Mouse (Mus musculus) heart, embryonic 10.5 days (tissue): Measurements from ENCODE around the gene Rrbp1. TPM values are rescaled to one million over a fixed set of nuclear protein-coding genes. Genes with fewer than 3 reads are reported as not detected.

Experiments
- DNase-seq: peaks from one replicate; pipeline ENCODE4 v3.0.0-alpha.2; 2017; ENCODE audit warnings: low spot score
- H3K27ac ChIP-seq: fragments of 300-500 bp; sonication (generic); 2 replicates; pipeline ENCODE4 v1.5.1; 2016; ENCODE audit warnings: mild to moderate bottlenecking
- H3K27me3 ChIP-seq: fragments of 300-500 bp; sonication (generic); 2 replicates; pipeline ENCODE4 v1.6.1; 2016; ENCODE audit warnings: mild to moderate bottlenecking; ENCODE audit not compliant: poor library complexity, insufficient read depth, severe bottlenecking
- H3K36me3 ChIP-seq: fragments of 300-500 bp; sonication (generic); 2 replicates; pipeline ENCODE4 v1.6.1; 2016; ENCODE audit warnings: mild to moderate bottlenecking, moderate library complexity
- H3K4me1 ChIP-seq: fragments of 300-500 bp; sonication (generic); 2 replicates; pipeline ENCODE4 v1.6.1; 2016; ENCODE audit warnings: mild to moderate bottlenecking
- H3K4me3 ChIP-seq: fragments of 300-500 bp; sonication (generic); 2 replicates; pipeline ENCODE4 v1.5.1; 2016; ENCODE audit warnings: mild to moderate bottlenecking, moderate library complexity
- H3K9me3 ChIP-seq: fragments of 300-500 bp; sonication (generic); 2 replicates; pipeline ENCODE4 v1.6.1; 2016; ENCODE audit warnings: mild to moderate bottlenecking, moderate library complexity
- WGBS: fragments of 180-500 bp; shearing (Covaris S2); methylation state at CpG from one replicate; pipeline ENCODE4 v1.1.7; 2016; 5-methylcytosine and 5-hydroxymethylcytosine counted together
- polyA plus RNA-seq: library from polyadenylated mRNA; unstranded; fragments of >200 nt; fragmentation: Nextera tagmentation; extraction: Ambion mirVana; gene quantifications from 2 replicates; pipeline ENCODE4 v1.2.1, GENCODE M21; 2016

The Rrbp1 gene
- polyA plus RNA-seq, 1 experiment from 2014 or later = 86.9 TPM

DNA sequence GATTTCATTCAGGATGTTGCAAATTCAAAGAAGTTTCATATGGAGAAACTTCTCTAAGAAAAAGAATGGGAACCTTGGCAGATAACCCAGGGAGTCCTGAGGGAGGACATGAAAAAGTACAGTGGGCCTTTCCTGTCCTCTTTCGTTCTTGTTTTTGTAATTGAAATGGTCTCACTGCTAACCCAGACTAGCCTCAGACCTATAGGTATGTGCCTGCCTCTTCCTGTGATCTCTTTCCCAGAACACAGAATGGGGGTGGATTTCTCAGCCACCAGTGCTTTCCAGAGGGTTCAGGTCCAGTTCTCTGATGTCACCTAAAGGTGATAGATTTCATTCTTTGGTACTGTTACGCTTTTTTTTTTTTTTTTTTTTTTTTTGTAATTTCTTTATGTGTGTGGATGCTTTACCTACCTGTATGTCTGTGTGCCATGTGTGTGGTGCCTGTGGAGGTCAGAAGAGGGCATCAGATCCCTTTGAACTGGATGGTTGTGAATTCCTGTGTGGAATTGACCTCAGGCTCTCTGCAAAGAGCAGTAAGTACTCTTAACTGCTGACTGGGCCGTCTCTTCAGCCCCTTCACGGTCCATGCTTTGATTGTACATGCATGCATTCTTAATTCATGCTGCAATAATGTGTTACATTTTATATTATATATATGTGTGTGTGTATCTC, 92.1 kb downstream of the Rrbp1 start:
- Histone ChIP-seq H3K27me3 (no peaks in the 10 kb centered on the region), H3K36me3 (no peaks in the 10 kb centered on the region), H3K4me1 (peaks cover 28% of the 10 kb centered on the region), H3K27ac (no peak overlapping the region), H3K9me3 (no peaks in the 10 kb centered on the region), H3K4me3 (peak overlapping the region; percentile 27; the same call in 1 of the 2 replicates)
- 35% methylated on average over 4 of the region's 4 CpGs for WGBS
- no peak for DNase-seq

DNA sequence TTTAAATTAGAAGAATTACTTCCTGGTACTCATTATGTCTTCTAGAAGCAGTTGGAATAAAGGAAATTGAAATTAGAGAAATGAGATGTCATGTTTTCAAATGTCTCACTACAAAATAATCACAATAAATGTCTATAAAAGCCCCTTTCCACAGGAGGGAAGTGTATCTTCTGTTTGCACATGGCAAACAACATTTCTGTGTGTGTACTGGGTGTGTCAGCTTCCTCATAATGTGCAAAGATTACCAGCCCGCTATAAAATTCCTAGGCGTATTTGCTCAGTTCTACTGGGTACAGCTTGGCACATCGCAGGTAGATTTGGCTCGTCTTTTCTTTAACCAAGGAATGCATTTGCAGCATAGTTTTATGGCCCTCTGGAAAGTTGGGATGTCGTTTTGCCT, 93.4 kb downstream of the Rrbp1 start:
- peak overlapping the region; percentile 98; the same call in 1 of the 2 replicates for H3K27ac ChIP-seq
- no peaks in the 10 kb centered on the region for H3K27me3 ChIP-seq
- 48% methylated on average over 5 of the region's 5 CpGs for WGBS
- H3K4me1 ChIP-seq = peaks cover 23% of the 10 kb centered on the region
- no peaks in the 10 kb centered on the region for H3K36me3 ChIP-seq
- DNase-seq = no peak
- no peaks in the 10 kb centered on the region for H3K9me3 ChIP-seq
- peak overlapping the region; percentile 78 for H3K4me3 ChIP-seq

DNA sequence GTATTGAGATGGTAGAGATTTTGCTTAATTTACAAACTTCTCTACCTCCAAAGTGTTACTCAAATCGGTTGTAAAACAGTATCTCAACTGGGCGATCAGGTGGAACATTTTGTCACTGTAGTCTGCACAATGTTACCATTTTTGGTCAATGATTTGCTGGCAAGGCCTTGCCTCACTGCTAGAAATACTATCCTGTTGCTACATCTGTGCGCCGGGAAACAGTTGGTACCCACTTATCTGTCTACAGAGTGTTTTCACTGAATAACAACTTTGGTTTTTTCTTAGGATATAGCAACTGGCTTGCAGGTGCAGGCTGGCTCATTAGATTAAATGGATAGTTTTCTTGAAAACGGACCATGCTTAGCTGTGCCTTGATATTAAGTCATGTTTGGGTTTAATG, 94.8 kb downstream of the Rrbp1 start:
- 3% methylated on average over 5 of the region's 5 CpGs for WGBS
- DNase-seq = no peak
- peak overlapping the region; percentile 98 for H3K27ac ChIP-seq
- peaks cover 23% of the 10 kb centered on the region for H3K4me1 ChIP-seq
- H3K9me3 ChIP-seq = no peaks in the 10 kb centered on the region
- H3K36me3 ChIP-seq = no peaks in the 10 kb centered on the region
- H3K4me3 ChIP-seq = peak overlapping the region; percentile 78
- H3K27me3 ChIP-seq = no peaks in the 10 kb centered on the region

DNA sequence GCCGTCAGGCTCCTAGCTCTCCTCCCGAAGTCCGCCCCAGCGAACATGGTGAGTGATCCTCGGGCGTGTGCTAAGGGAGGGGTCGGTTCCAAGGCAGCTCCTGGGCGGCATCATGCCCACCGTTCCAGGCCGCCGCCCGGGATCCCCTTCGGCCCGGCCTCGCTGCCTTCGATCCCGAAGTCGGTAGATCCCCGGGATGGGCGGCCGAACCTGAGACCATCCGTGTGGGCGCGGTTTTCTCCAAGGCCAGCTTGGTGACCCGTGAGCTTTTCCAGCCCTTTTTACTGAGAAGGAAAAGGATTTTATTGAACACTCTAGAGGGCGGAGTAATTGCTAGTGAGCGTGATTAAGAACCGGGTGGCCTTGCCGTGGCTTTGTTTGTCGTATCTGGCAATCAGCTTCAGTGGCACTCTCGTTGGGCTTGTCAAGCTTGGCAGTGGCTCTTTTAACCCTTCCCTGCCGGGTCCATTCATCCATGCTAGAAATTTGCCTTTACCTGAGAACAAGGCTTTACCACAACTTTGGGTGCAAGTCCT, 95.4 kb downstream of the Rrbp1 start:
- Histone ChIP-seq H3K36me3 (no peaks in the 10 kb centered on the region), H3K27me3 (no peaks in the 10 kb centered on the region), H3K27ac (peak overlapping the region; percentile 98), H3K4me3 (peak overlapping the region; percentile 78), H3K4me1 (peaks cover 20% of the 10 kb centered on the region), H3K9me3 (no peaks in the 10 kb centered on the region)
- 0% methylated on average over 32 of the region's 32 CpGs for WGBS
- DNase-seq = no peak

DNA sequence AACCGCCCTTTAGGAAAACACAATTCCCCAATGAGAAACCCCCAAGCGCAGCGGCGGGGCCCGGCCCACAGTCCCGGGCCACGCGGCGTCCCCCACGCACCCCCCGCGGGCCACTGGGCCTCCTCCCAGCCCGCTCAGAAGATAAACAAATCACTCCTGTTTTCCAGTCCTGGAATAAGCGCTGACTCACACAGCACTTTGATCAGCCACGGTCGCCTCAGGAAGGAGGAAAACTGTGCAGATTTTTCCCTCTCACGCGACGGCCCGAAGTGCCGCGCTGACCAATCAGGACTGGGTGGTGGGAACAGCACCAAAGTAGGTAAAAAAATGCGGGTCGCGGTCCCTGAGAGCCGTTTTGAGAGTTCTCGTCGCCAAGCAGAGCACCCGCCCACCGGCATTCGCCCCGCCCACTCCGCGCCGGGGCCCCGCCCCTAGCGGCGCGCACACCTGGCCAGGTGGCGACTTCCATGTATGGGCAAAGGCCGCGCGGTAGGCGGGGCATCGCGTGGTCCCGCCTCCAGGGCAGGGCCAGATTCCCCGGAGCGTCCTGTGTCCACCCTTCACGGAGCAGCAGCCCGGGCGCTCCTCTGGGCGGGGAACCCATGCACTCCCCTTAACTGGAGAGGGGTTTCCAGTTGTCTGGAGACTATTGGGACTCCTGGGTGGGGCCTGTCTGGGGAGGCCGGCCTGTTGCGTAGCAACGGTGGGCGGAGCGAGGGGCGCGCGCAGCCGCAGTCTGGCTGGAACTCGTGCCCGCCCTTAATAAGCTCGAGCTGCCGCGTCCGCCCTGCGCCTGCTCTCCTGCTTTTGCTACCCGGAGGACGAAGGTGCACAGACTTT, 96.1 kb downstream of the Rrbp1 start, which contains the start of gene Dstn:
Gene Dstn (plus strand): TSS at position 561 of the 840 bp plus-strand sequence.
- DNase-seq = peak; percentile 99
- H3K27ac ChIP-seq = peak within 1 kb of the TSS; percentile 98
- H3K4me3 ChIP-seq = peak within 1 kb of the TSS; percentile 78
- peaks cover 19% of the 10 kb centered on the region for H3K4me1 ChIP-seq
- H3K36me3 ChIP-seq = no peaks in the 10 kb centered on the region
- H3K27me3 ChIP-seq = no peaks in the 10 kb centered on the region
- WGBS = under 1% methylated on average over 64 of the region's 71 CpGs
- no peaks in the 10 kb centered on the region for H3K9me3 ChIP-seq

DNA sequence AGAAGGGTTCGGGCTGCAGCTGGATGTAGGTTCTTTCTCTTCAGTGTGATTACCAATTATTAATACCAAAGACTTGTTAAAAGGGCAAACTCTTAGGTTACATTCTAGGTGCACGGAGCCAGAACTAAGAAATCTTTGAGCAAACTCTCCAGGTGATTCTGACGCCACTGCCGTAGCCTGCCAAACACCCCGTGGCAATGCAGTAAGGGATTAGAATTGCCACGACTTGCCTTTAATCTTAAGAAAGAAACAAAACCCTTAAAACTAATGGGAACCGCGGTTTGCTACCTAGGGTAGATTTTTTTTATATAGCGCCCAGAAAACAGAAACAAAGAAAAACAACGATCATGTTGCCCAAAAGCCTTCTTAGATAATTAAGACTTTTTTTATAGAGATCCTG, 96.8 kb downstream of the Rrbp1 start:
- DNase-seq = no peak
- Histone ChIP-seq H3K4me3 (peak overlapping the region; percentile 78), H3K36me3 (no peaks in the 10 kb centered on the region), H3K27ac (peak overlapping the region; percentile 98), H3K27me3 (no peaks in the 10 kb centered on the region), H3K4me1 (peaks cover 14% of the 10 kb centered on the region), H3K9me3 (no peaks in the 10 kb centered on the region)
- WGBS = 6% methylated on average over 10 of the region's 10 CpGs

DNA sequence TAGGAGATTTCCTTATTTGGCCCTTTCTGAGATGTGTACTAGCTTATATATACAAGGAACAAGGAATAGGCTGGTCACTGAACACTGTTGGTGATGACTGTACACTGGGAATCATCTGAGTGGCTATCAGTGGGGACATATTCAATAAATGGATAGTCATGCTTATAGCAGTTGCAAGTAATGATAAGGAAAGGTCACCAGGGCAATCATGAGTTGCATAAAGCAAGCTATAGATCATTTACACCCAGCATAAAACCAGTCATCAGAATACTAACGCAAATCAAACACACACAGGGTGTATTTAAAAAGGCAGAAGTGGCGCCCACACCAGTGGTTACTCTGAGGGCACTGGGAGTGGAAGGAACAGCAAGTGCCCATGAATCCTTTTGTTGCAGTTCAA, 98.9 kb downstream of the Rrbp1 start:
- H3K36me3 ChIP-seq = no peaks in the 10 kb centered on the region
- no peaks in the 10 kb centered on the region for H3K27me3 ChIP-seq
- H3K4me3 ChIP-seq = no peak overlapping the region
- H3K9me3 ChIP-seq = no peaks in the 10 kb centered on the region
- WGBS = 88% methylated on average over 2 of the region's 2 CpGs
- H3K27ac ChIP-seq = no peak overlapping the region
- no peak for DNase-seq
- H3K4me1 ChIP-seq = peaks cover under 1% of the 10 kb centered on the region; the same call in 1 of the 2 replicates

DNA sequence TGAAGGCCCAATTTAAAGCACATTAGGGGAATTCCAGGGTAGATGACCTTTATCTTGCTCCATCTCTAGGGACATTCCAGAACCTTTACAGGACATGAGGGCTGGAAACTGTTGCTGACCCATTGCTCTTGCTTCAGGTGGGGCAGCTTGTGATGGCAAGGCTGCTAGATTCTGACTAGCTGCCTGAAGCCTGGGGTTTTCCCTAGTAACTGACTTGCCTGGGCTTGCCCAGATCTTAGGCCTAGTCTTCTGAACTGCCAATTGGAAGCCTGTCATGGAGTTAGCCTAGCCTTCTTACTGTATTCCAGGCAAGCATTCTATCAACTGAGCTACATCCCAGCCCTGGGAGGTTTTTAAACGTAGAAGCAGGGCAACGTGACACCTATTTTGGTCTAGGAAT, 101.8 kb downstream of the Rrbp1 start:
- no peak for DNase-seq
- Histone ChIP-seq H3K27ac (no peak overlapping the region), H3K27me3 (no peaks in the 10 kb centered on the region), H3K9me3 (no peaks in the 10 kb centered on the region), H3K36me3 (no peaks in the 10 kb centered on the region), H3K4me1 (no peaks in the 10 kb centered on the region), H3K4me3 (no peak overlapping the region)
- WGBS = 70% methylated on average over 2 of the region's 2 CpGs

DNA sequence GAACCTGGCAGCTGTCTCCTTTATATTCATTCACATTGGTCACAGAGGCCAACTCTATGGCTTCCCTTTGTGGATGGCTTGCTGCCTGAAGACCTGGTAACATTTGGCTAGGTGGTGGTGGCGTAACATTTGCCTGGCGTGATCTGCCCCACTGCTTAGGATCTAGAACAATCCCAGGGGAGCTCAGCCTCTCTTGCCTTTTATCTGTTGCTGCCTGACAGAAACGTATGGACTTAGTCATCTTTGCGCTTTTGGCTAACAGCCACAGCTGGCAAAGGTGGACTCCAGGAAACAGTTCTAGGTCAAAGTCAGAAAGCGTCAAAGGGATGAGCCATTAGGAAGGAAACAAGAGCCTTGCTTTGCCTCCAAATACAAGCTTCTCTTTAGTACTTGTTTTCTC, 106.2 kb downstream of the Rrbp1 start:
- H3K4me1 ChIP-seq = peaks cover 5% of the 10 kb centered on the region; the same call in 1 of the 2 replicates
- H3K27me3 ChIP-seq = no peaks in the 10 kb centered on the region
- 78% methylated on average over 5 of the region's 5 CpGs for WGBS
- no peaks in the 10 kb centered on the region for H3K36me3 ChIP-seq
- no peak overlapping the region for H3K27ac ChIP-seq
- H3K9me3 ChIP-seq = no peaks in the 10 kb centered on the region
- H3K4me3 ChIP-seq = no peak overlapping the region
- no peak for DNase-seq

DNA sequence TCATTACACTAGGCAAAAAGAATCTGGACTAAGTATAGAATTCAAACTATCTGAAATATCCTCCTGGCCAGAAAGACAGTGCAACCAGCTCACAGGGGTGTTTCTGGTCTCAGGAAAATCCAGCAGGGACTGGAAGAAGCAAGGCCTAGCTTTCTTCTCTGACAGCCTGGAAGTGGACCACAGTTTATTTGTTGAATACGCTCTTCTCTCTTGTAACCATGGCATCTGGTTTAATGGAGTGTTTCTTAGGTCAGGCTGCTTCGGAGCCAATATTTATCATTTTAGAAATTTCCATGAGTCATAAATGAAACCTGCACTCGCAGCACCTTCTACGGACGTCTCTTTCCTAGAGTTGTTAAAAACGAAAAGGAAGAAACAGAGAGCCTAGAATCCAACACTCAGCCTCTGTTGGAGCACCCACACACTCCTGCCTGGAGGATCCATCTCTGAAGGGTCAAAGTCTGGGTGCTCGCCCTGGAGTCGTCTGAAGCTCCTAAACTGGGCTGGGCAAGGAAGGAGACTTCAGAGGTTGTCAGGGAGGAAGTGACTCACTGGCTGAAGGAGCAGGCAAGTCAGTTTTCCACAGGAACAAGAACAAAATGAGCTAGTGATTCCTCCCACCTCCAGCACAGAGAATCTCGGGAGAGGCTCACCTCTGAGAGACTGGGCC, 107.6 kb downstream of the Rrbp1 start:
- no peaks in the 10 kb centered on the region for H3K9me3 ChIP-seq
- no peak for DNase-seq
- H3K4me1 ChIP-seq = peaks cover 5% of the 10 kb centered on the region; the same call in 1 of the 2 replicates
- H3K27ac ChIP-seq = peak overlapping the region; percentile 67; the same call in 1 of the 2 replicates
- no peaks in the 10 kb centered on the region for H3K27me3 ChIP-seq
- H3K4me3 ChIP-seq = no peak overlapping the region
- WGBS = 64% methylated on average over 9 of the region's 9 CpGs
- no peaks in the 10 kb centered on the region for H3K36me3 ChIP-seq

DNA sequence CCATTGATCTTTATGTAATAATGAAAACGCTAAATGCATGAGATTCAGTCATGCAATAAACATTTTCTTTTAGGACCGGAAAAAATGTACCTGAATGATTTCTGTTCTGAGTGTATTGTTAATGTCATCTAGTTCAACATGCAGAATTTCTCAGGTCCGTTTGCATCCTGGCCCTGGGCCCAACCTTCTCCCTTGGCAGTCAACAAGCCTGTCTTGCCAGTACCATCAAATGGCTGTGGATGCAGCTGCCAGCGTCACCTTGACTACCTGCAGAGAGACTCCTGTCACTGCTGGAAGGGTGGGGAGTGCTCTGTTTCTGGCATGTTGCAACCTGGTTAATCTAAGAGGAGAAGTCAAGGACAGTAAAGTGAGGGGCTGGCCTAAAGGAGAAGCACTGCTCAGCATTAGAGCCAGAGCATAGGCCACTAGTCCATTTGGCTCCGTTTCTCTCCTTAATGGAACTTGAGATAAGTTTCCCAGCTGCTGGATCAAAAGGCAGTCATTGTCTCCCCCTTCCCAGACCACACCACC, 110.2 kb downstream of the Rrbp1 start:
- H3K4me3 ChIP-seq = no peak overlapping the region
- WGBS = 70% methylated on average over 5 of the region's 5 CpGs
- H3K27me3 ChIP-seq = no peaks in the 10 kb centered on the region
- DNase-seq = no peak
- H3K9me3 ChIP-seq = no peaks in the 10 kb centered on the region
- H3K4me1 ChIP-seq = peaks cover 5% of the 10 kb centered on the region; the same call in 1 of the 2 replicates
- H3K36me3 ChIP-seq = no peaks in the 10 kb centered on the region
- H3K27ac ChIP-seq = no peak overlapping the region

DNA sequence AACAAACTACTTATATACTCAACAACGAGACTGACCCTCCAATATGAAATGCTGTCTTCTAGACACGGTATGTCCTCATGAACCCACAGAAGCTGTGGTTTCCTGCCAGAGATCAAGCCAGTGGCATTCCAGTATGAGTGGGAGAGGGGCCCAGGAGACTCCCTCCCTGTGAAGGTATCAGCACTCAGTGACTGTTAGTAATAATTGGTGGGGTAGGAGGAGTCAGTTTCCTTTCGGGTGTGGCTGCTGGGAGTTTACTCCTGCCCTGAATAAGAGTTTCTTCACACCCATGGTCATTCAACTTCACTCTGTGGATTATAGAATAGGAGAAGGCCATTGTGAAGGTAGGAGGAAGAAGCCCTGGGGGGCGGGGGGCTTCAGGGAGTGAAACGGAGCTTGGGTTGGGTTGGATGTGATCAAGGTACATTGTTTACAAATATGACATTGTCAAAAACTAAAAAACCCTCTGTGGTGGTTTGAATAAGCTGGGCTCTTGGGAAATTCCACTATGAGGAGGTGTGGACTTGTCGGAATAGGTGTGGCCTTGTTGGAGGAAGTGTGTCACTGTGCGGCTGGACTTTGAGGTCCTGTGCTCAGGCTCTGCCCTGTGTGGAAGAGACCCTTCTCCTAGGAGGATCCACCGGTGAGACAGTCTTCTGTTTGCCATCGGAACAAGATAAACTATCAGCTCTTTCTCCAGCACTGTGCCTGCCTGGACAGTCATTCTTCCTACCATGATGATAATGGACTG, 111.4 kb downstream of the Rrbp1 start:
- DNase-seq = no peak
- Histone ChIP-seq H3K36me3 (no peaks in the 10 kb centered on the region), H3K27ac (no peak overlapping the region), H3K9me3 (no peaks in the 10 kb centered on the region), H3K4me3 (no peak overlapping the region), H3K27me3 (no peaks in the 10 kb centered on the region), H3K4me1 (peaks cover 5% of the 10 kb centered on the region; the same call in 1 of the 2 replicates)
- WGBS = 77% methylated on average over 9 of the region's 9 CpGs
